Mouse (Mus musculus): ENCODE measurements around the gene Slc27a4. TPM values are rescaled to one million over a fixed set of nuclear protein-coding genes. Genes with fewer than 3 reads are reported as not detected.
A peak's percentile ranks its signal among the peaks of the same experiment; 100 is the strongest.
"Not testable (repeated sequence)": the region's sequence is repeated elsewhere in the genome, so short reads cannot be mapped to it uniquely, and the experiment has no call there.

Gene Slc27a4
- polyA plus RNA-seq, 1 experiment from 2014 or later: 11.9 TPM

GRCm38 (mm10) chr2:29781256-29781655, 21.2 kb upstream of the Slc27a4 start:
- ATAC-seq (replicated peaks; ENCODE audit: low FRiP score); H3K4me3 ChIP-seq (ENCODE audit: low read depth, low read length); H3K9me3 ChIP-seq (ENCODE audit: control insufficient read depth, low read length); H3K4me1 ChIP-seq (replicated peaks; ENCODE audit: control insufficient read depth, insufficient read depth, low read length); H3K27ac ChIP-seq (ENCODE audit: low read depth, low read length); H3K27me3 ChIP-seq (ENCODE audit: control insufficient read depth, insufficient read depth, low read length); H3K4me2 ChIP-seq (ENCODE audit: low read depth, low read length, severe bottlenecking); H3K9ac ChIP-seq (ENCODE audit: low read length); DNase-seq (ENCODE audit: low spot score): not testable (repeated sequence)
- WGBS: 92% methylated on average over 2 of the region's 2 CpGs
- H3K36me3 ChIP-seq (ENCODE audit: control insufficient read depth, insufficient read depth, low read length): peaks cover 42% of the 10 kb centered on the region

GRCm38 (mm10) chr2:29784290-29784689, 18.1 kb upstream of the Slc27a4 start:
- H3K4me1 ChIP-seq (replicated peaks; ENCODE audit: control insufficient read depth, insufficient read depth, low read length): peaks cover 5% of the 10 kb centered on the region; the same call in 1 of the 2 replicates
- no peak overlapping the region for H3K9ac ChIP-seq (ENCODE audit: low read length)
- H3K27me3 ChIP-seq (ENCODE audit: control insufficient read depth, insufficient read depth, low read length): no peaks in the 10 kb centered on the region
- ATAC-seq (replicated peaks; ENCODE audit: low FRiP score) (no peak), DNase-seq (ENCODE audit: low spot score) (no peak)
- no peak overlapping the region for H3K4me2 ChIP-seq (ENCODE audit: low read depth, low read length, severe bottlenecking)
- H3K36me3 ChIP-seq (ENCODE audit: control insufficient read depth, insufficient read depth, low read length): peaks cover 31% of the 10 kb centered on the region
- no peak overlapping the region for H3K4me3 ChIP-seq (ENCODE audit: low read depth, low read length)
- no peak overlapping the region for H3K27ac ChIP-seq (ENCODE audit: low read depth, low read length)
- 75% methylated on average over 4 of the region's 4 CpGs for WGBS
- peaks cover 7% of the 10 kb centered on the region; the same call in 1 of the 2 replicates for H3K9me3 ChIP-seq (ENCODE audit: control insufficient read depth, low read length)

GRCm38 (mm10) chr2:29787104-29787917, 15.1 kb upstream of the Slc27a4 start, which contains the start of gene Coq4:
Coq4 (plus strand) TSS chr2:29787493.
- Histone ChIP-seq H3K4me2 (ENCODE audit: low read depth, low read length, severe bottlenecking) (peak within 1 kb of the TSS; percentile 89), H3K4me1 (replicated peaks; ENCODE audit: control insufficient read depth, insufficient read depth, low read length) (peaks cover 5% of the 10 kb centered on the region; the same call in 1 of the 2 replicates), H3K9ac (ENCODE audit: low read length) (peak within 1 kb of the TSS; percentile 83), H3K27ac (ENCODE audit: low read depth, low read length) (0 out of 2 replicates have a peak within 1 kb of the TSS, but pooled peaks have one; percentile 10), H3K36me3 (ENCODE audit: control insufficient read depth, insufficient read depth, low read length) (peaks cover 20% of the 10 kb centered on the region), H3K27me3 (ENCODE audit: control insufficient read depth, insufficient read depth, low read length) (no peaks in the 10 kb centered on the region), H3K4me3 (ENCODE audit: low read depth, low read length) (peak within 1 kb of the TSS; percentile 67), H3K9me3 (ENCODE audit: control insufficient read depth, low read length) (peaks cover under 1% of the 10 kb centered on the region; the same call in 1 of the 2 replicates)
- ATAC-seq (replicated peaks; ENCODE audit: low FRiP score): peak; percentile 91
- WGBS: 2% methylated on average over 31 of the region's 31 CpGs
- peak; percentile 89 for DNase-seq (ENCODE audit: low spot score)

GRCm38 (mm10) chr2:29787937-29788681, 14.3 kb upstream of the Slc27a4 start, which contains the start of gene Trub2:
Trub2 (minus strand) TSS chr2:29788502.
- WGBS: 1% methylated on average over 45 of the region's 45 CpGs
- Histone ChIP-seq H3K27ac (ENCODE audit: low read depth, low read length) (0 out of 2 replicates have a peak within 1 kb of the TSS, but pooled peaks have one; percentile 10), H3K36me3 (ENCODE audit: control insufficient read depth, insufficient read depth, low read length) (peaks cover 13% of the 10 kb centered on the region; the same call in 1 of the 2 replicates), H3K4me3 (ENCODE audit: low read depth, low read length) (peak within 1 kb of the TSS; percentile 67), H3K4me1 (replicated peaks; ENCODE audit: control insufficient read depth, insufficient read depth, low read length) (peaks cover 5% of the 10 kb centered on the region; the same call in 1 of the 2 replicates), H3K27me3 (ENCODE audit: control insufficient read depth, insufficient read depth, low read length) (no peaks in the 10 kb centered on the region), H3K9me3 (ENCODE audit: control insufficient read depth, low read length) (no peaks in the 10 kb centered on the region), H3K9ac (ENCODE audit: low read length) (peak within 1 kb of the TSS; percentile 83), H3K4me2 (ENCODE audit: low read depth, low read length, severe bottlenecking) (peak within 1 kb of the TSS; percentile 89)
- DNase-seq (ENCODE audit: low spot score): peak; percentile 84
- peak; percentile 89 for ATAC-seq (replicated peaks; ENCODE audit: low FRiP score)

- WGBS: 86% methylated on average over 2 of the region's 2 CpGs
- H3K4me2 ChIP-seq (ENCODE audit: low read depth, low read length, severe bottlenecking): no peak overlapping the region
- no peak overlapping the region for H3K4me3 ChIP-seq (ENCODE audit: low read depth, low read length)
- no peaks in the 10 kb centered on the region; the same call in 1 of the 2 replicates for H3K36me3 ChIP-seq (ENCODE audit: control insufficient read depth, insufficient read depth, low read length)
- H3K4me1 ChIP-seq (replicated peaks; ENCODE audit: control insufficient read depth, insufficient read depth, low read length): no peaks in the 10 kb centered on the region
- ATAC-seq (replicated peaks; ENCODE audit: low FRiP score) (no peak), DNase-seq (ENCODE audit: low spot score) (no peak)
- H3K9me3 ChIP-seq (ENCODE audit: control insufficient read depth, low read length): no peaks in the 10 kb centered on the region
- no peak overlapping the region for H3K27ac ChIP-seq (ENCODE audit: low read depth, low read length)
- H3K9ac ChIP-seq (ENCODE audit: low read length): no peak overlapping the region
- no peaks in the 10 kb centered on the region for H3K27me3 ChIP-seq (ENCODE audit: control insufficient read depth, insufficient read depth, low read length)
Observed at GRCm38 (mm10) chr2:29792772-29793487, 9.5 kb upstream of the Slc27a4 start.

GRCm38 (mm10) chr2:29802827-29803201, 380 bp downstream of the Slc27a4 start:
- H3K4me3 ChIP-seq (ENCODE audit: low read depth, low read length): peak overlapping the region; percentile 80
- 0 out of 2 replicates have a peak overlapping the region, but pooled peaks have one; percentile 32 for H3K27ac ChIP-seq (ENCODE audit: low read depth, low read length)
- 0% methylated on average over 35 of the region's 39 CpGs for WGBS
- peak overlapping the region; percentile 78 for H3K9ac ChIP-seq (ENCODE audit: low read length)
- H3K27me3 ChIP-seq (ENCODE audit: control insufficient read depth, insufficient read depth, low read length): no peaks in the 10 kb centered on the region
- peaks cover 3% of the 10 kb centered on the region; the same call in 1 of the 2 replicates for H3K4me1 ChIP-seq (replicated peaks; ENCODE audit: control insufficient read depth, insufficient read depth, low read length)
- DNase-seq (ENCODE audit: low spot score): no peak
- H3K4me2 ChIP-seq (ENCODE audit: low read depth, low read length, severe bottlenecking): peak overlapping the region; percentile 81
- H3K9me3 ChIP-seq (ENCODE audit: control insufficient read depth, low read length): no peaks in the 10 kb centered on the region
- H3K36me3 ChIP-seq (ENCODE audit: control insufficient read depth, insufficient read depth, low read length): no peaks in the 10 kb centered on the region
- ATAC-seq (replicated peaks; ENCODE audit: low FRiP score): no peak; the same call in 1 of the 2 replicates

GRCm38 (mm10) chr2:29803400-29803831, 982 bp downstream of the Slc27a4 start:
- Histone ChIP-seq H3K4me2 (ENCODE audit: low read depth, low read length, severe bottlenecking) (peak overlapping the region; percentile 81), H3K9me3 (ENCODE audit: control insufficient read depth, low read length) (no peaks in the 10 kb centered on the region), H3K9ac (ENCODE audit: low read length) (peak overlapping the region; percentile 78), H3K27ac (ENCODE audit: low read depth, low read length) (no peak overlapping the region), H3K27me3 (ENCODE audit: control insufficient read depth, insufficient read depth, low read length) (no peaks in the 10 kb centered on the region), H3K36me3 (ENCODE audit: control insufficient read depth, insufficient read depth, low read length) (no peaks in the 10 kb centered on the region), H3K4me3 (ENCODE audit: low read depth, low read length) (peak overlapping the region; percentile 80), H3K4me1 (replicated peaks; ENCODE audit: control insufficient read depth, insufficient read depth, low read length) (peaks cover 3% of the 10 kb centered on the region; the same call in 1 of the 2 replicates)
- 22% methylated on average over 6 of the region's 6 CpGs for WGBS
- ATAC-seq (replicated peaks; ENCODE audit: low FRiP score): no peak; the same call in 1 of the 2 replicates
- no peak for DNase-seq (ENCODE audit: low spot score)
